In genomic region chr19:5516906-5517505, GRCm38 (mm10) we compare ENCODE assay signal across 16 mouse cellular contexts. TPM values are rescaled to one million over a fixed set of nuclear protein-coding genes. Genes with fewer than 3 reads are reported as not detected.
A peak's percentile ranks its signal among the peaks of the same experiment; 100 is the strongest.
DNase-seq lines count a peak whose midpoint lies in the region; ATAC-seq and TF ChIP-seq lines count a peak whose summit lies in the region.
"Had no signal": no experiment of that assay in that cellular context is flagged by ENCODE, and none has a peak within 500 bp of the region (broad histone marks: within the 10 kb centered on the region; RNA-seq: fewer than 3 reads in every experiment).

No protein-coding gene starts in this region.

- no peaks in the 10 kb centered on the region for H3K27me3 ChIP-seq in heart, adult 2 months (ENCODE audit: control insufficient read depth, insufficient read depth, low read length)
- no peaks in the 10 kb centered on the region for H3K27me3 ChIP-seq in lung, postnatal 0 days (replicated peaks; ENCODE audit: insufficient read depth, low read length)
- H3K27me3 ChIP-seq: embryonic facial prominence, embryonic 13.5 days; limb, embryonic 13.5 days had no signal

- TF ChIP-seq CTCF in heart, adult 2 months (IDR thresholded peaks at IDR 0.05): 0 out of 2 replicates have a peak, but pooled peaks have one; percentile 2
- peak; percentile 38 for TF ChIP-seq CTCF in lung, postnatal 0 days (IDR thresholded peaks at IDR 0.05)

- no peak for TF ChIP-seq EP300 in heart, adult 2 months (IDR thresholded peaks at IDR 0.05; ENCODE audit: insufficient read depth, low read depth, low read length)
- no peak for TF ChIP-seq EP300 in lung, postnatal 0 days (IDR thresholded peaks at IDR 0.05)

- intact Hi-C loops in heart, adult 2 months (cut with DNase I): no loop called here
- intact Hi-C loops in heart, postnatal 10 days (cut with DNase I): no loop called here

- no peak; the same call in 1 of the 2 replicates for ATAC-seq in lung, postnatal 0 days

- H3K9me3 ChIP-seq in lung, postnatal 0 days (ENCODE audit: low read length): no peaks in the 10 kb centered on the region
- H3K9me3 ChIP-seq: embryonic facial prominence, embryonic 13.5 days had no signal

- no peak for TF ChIP-seq POLR2A in heart, adult 2 months (IDR thresholded peaks at IDR 0.05; ENCODE audit: insufficient read depth, low read depth, low read length)

- H3K9ac ChIP-seq in heart, adult 2 months (ENCODE audit: low read depth, low read length): no peak overlapping the region
- H3K9ac ChIP-seq in lung, postnatal 0 days (replicated peaks; ENCODE audit: low read depth): no peak overlapping the region
- H3K9ac ChIP-seq: embryonic facial prominence, embryonic 13.5 days; limb, embryonic 13.5 days had no signal

- WGBS in heart, adult 2 months: 76% methylated on average over 8 of the region's 8 CpGs
- WGBS in lung, postnatal 0 days: 73% methylated on average over 8 of the region's 8 CpGs

- no peak overlapping the region for H3K4me2 ChIP-seq in lung, postnatal 0 days (replicated peaks; ENCODE audit: low read depth, low read length)
- H3K4me2 ChIP-seq: embryonic facial prominence, embryonic 13.5 days; limb, embryonic 13.5 days; midbrain, embryonic 11.5 days had no signal

- no peaks in the 10 kb centered on the region for H3K36me3 ChIP-seq in heart, adult 2 months (ENCODE audit: control insufficient read depth, insufficient read depth, low read length)
- H3K36me3 ChIP-seq in lung, postnatal 0 days (ENCODE audit: insufficient read depth, low read length): no peaks in the 10 kb centered on the region
- H3K36me3 ChIP-seq: embryonic facial prominence, embryonic 13.5 days; limb, embryonic 13.5 days had no signal

- DNase-seq in heart, adult 2 months: no peak
- DNase-seq in heart, postnatal 10 days: no peak
- peak; percentile 13 for DNase-seq in lung, postnatal 0 days (ENCODE audit: low spot score)
- DNase-seq in lung, postnatal 4 days: no peak
- peak; percentile 87 for DNase-seq in brain, adult 2 months (ENCODE audit: low read depth, low spot score)
- DNase-seq in ovary, adult 18-20 months (ENCODE audit: low spot score): no peak
- DNase-seq in embryo, embryonic 10.5 days (ENCODE audit: low spot score): no peak
- DNase-seq: cerebellum, postnatal 25 days; heart, adult 18-20 months; heart, postnatal 14 days; kidney, postnatal 14 days; right cerebral cortex, postnatal 14 days had no signal

- H3K27ac ChIP-seq in heart, adult 2 months: no peak overlapping the region
- H3K27ac ChIP-seq in lung, postnatal 0 days (ENCODE audit: low read length): no peak overlapping the region
- H3K27ac ChIP-seq: embryonic facial prominence, embryonic 13.5 days; limb, embryonic 13.5 days had no signal

- H3K4me3 ChIP-seq in heart, adult 2 months: no peak overlapping the region
- H3K4me3 ChIP-seq in lung, postnatal 0 days (ENCODE audit: low read depth, low read length): no peak overlapping the region
- H3K4me3 ChIP-seq: embryonic facial prominence, embryonic 13.5 days; limb, embryonic 13.5 days had no signal

- no peaks in the 10 kb centered on the region for H3K79me2 ChIP-seq in heart, adult 2 months (replicated peaks; ENCODE audit: control insufficient read depth, insufficient read depth, low read length)

- H3K4me1 ChIP-seq in heart, adult 2 months (ENCODE audit: control insufficient read depth, insufficient read depth, low read length): peaks cover 3% of the 10 kb centered on the region
- H3K4me1 ChIP-seq in lung, postnatal 0 days (ENCODE audit: insufficient read depth, low read depth, low read length): 0 out of 2 replicates have a peak, but pooled peaks cover 6% of the 10 kb centered on the region
- H3K4me1 ChIP-seq: limb, embryonic 13.5 days had no signal

RNA-seq across cellular contexts. Expression of gene Snx32, which starts 6.7 kb away (rescaled TPM):
- 1 to 10 TPM; 3.9 to 5.2 TPM for total RNA-seq in heart, adult 2 months (2021)
- polyA plus RNA-seq in heart, adult 2 months (2012; rRNA removed): 11.4 and 13.0 TPM in 2 replicates
- 1 to 10 TPM; 6.1 to 7.7 TPM for total RNA-seq in heart, postnatal 10 days (2021)
- 3.6 and 3.7 TPM in 2 replicates for polyA plus RNA-seq in lung, postnatal 0 days (2015; fragmentation: Nextera tagmentation; extraction: Ambion mirVana)

RNA-seq across cellular contexts. Expression of gene 1700020D05Rik, which starts 13.4 kb away (rescaled TPM):
- total RNA-seq in heart, adult 2 months (2021): under 1 TPM; 0.82 to 0.89 TPM
- 0.70 and 0.85 TPM in 2 replicates for polyA plus RNA-seq in heart, adult 2 months (2012; rRNA removed)
- total RNA-seq in heart, postnatal 10 days (2021): 1 to 10 TPM in 1 of 2 experiments, under 1 TPM in 1; 0.69 to 1.2 TPM
- polyA plus RNA-seq in lung, postnatal 0 days (2015; fragmentation: Nextera tagmentation; extraction: Ambion mirVana): not detected in 2 replicates
- polyA plus RNA-seq: embryonic facial prominence, embryonic 13.5 days; forebrain, embryonic 11.5 days; limb, embryonic 13.5 days; midbrain, embryonic 11.5 days had no signal

RNA-seq across cellular contexts. Expression of gene Cfl1, which starts 26.8 kb away (rescaled TPM):
- 100 to 1,000 TPM; 169 to 194 TPM for total RNA-seq in heart, adult 2 months (2021)
- polyA plus RNA-seq in heart, adult 2 months (2012; rRNA removed): 160 and 206 TPM in 2 replicates
- 100 to 1,000 TPM; 497 to 519 TPM for total RNA-seq in heart, postnatal 10 days (2021)
- polyA plus RNA-seq in lung, postnatal 0 days (2015; fragmentation: Nextera tagmentation; extraction: Ambion mirVana): 1,591 and 1,653 TPM in 2 replicates

RNA-seq across cellular contexts. Expression of gene Mus81, which starts 28.8 kb away (rescaled TPM):
- 10 to 100 TPM; 18.6 to 21.6 TPM for total RNA-seq in heart, adult 2 months (2021)
- polyA plus RNA-seq in heart, adult 2 months (2012; rRNA removed): 36.4 and 38.6 TPM in 2 replicates
- total RNA-seq in heart, postnatal 10 days (2021): 10 to 100 TPM; 24.3 to 25.5 TPM
- 46.7 and 50.2 TPM in 2 replicates for polyA plus RNA-seq in lung, postnatal 0 days (2015; fragmentation: Nextera tagmentation; extraction: Ambion mirVana)

RNA-seq across cellular contexts. Expression of gene Efemp2, which starts 43.3 kb away (rescaled TPM):
- 10 to 100 TPM in 1 of 2 experiments, 1 to 10 TPM in 1; 8.2 to 10.3 TPM for total RNA-seq in heart, adult 2 months (2021)
- polyA plus RNA-seq in heart, adult 2 months (2012; rRNA removed): 33.6 and 36.3 TPM in 2 replicates
- 10 to 100 TPM; 28.6 to 32.7 TPM for total RNA-seq in heart, postnatal 10 days (2021)
- 91.8 and 96.1 TPM in 2 replicates for polyA plus RNA-seq in lung, postnatal 0 days (2015; fragmentation: Nextera tagmentation; extraction: Ambion mirVana)

Comparison
In these comparisons a context has a peak if more than half of its experiments do, and no peak if none do; other contexts are left out.
1. DNase-seq: peak in lung, postnatal 0 days (single experiment) and brain, adult 2 months (single experiment); none in heart, adult 2 months (0 of 2), heart, postnatal 10 days (0 of 2), lung, postnatal 4 days (0 of 2), ovary, adult 18-20 months (single experiment) and embryo, embryonic 10.5 days (single experiment).